In the genomic region with DNA sequence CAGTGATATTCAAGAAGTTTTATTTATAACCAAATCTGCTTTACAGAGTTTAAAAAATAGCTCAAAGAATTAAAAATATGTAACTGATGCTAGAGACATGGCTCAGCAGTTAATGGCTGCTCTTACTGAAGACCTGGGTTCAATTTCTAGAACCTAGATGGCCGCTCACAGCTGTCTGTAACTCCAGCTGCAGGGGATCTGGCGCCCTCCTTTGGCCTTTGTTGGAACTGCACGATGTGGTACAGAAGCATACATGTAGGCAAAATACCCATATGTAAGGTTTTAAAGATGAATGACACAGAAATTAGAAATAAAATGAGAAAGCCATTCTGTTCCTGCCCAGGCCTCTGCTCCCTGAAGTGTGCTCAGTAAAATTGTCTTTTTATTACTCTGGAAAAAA, we compare ENCODE assay signal across 8 mouse cellular contexts. TPM values are rescaled to one million over a fixed set of nuclear protein-coding genes. Genes with fewer than 3 reads are reported as not detected.
DNase-seq lines count a peak whose midpoint lies in the region; ATAC-seq and TF ChIP-seq lines count a peak whose summit lies in the region.

No protein-coding gene starts in this region.

- no peaks in the 10 kb centered on the region for H3K4me1 ChIP-seq in liver, postnatal 0 days (ENCODE audit: insufficient read depth)

- no peak overlapping the region for H3K27ac ChIP-seq in liver, postnatal 0 days (ENCODE audit: low read depth)

- DNase-seq in cerebellum, adult 11 months, result peak; percentile 12
- DNase-seq in adrenal gland, postnatal 25 days, result peak; percentile 67
- peak; percentile 63 for DNase-seq in forelimb bud, embryonic 11.5 days (ENCODE audit: low read depth, low spot score)
- peak; percentile 74 for DNase-seq in kidney, postnatal 10 days
- peak; percentile 87 for DNase-seq in liver, postnatal 0 days
- peak; percentile 62 for DNase-seq in right cerebral cortex, postnatal 4 days

- H3K79me3 ChIP-seq in C2C12 (ENCODE audit: low read depth), result no peaks in the 10 kb centered on the region

- H3ac ChIP-seq in C2C12 (ENCODE audit: control insufficient read depth, insufficient read length, low read depth), result no peak overlapping the region

- no peaks in the 10 kb centered on the region for H3K27me3 ChIP-seq in C2C12 (ENCODE audit: control insufficient read depth, insufficient read depth, insufficient read length)
- H3K27me3 ChIP-seq in liver, postnatal 0 days (ENCODE audit: insufficient read depth, low read length), result no peaks in the 10 kb centered on the region

- H3K79me2 ChIP-seq in C2C12 (ENCODE audit: control insufficient read depth, insufficient read depth), result no peaks in the 10 kb centered on the region

- peak; percentile 23 for TF ChIP-seq CTCF in C2C12 (IDR thresholded peaks at IDR 0.05; ENCODE audit: control insufficient read depth, insufficient read depth, insufficient read length)
- peak; percentile 90 for TF ChIP-seq CTCF in liver, postnatal 0 days (IDR thresholded peaks at IDR 0.05; ENCODE audit: low read depth)

- no peak overlapping the region for H3K9ac ChIP-seq in liver, postnatal 0 days (replicated peaks)

- H3K9me3 ChIP-seq in liver, postnatal 0 days (ENCODE audit: low read length), result no peaks in the 10 kb centered on the region

- no peak overlapping the region for H3K4me3 ChIP-seq in C2C12 (ENCODE audit: insufficient read depth, poor library complexity, severe bottlenecking)
- H3K4me3 ChIP-seq in liver, postnatal 0 days (ENCODE audit: low read depth, low read length), result no peak overlapping the region

- no peak overlapping the region for H3K4me2 ChIP-seq in liver, postnatal 0 days (ENCODE audit: low read depth, low read length)

- no peak for ATAC-seq in cerebellum, adult (ENCODE audit: insufficient number of reproducible peaks, low FRiP score, low TSS enrichment)
- peak; percentile 60 for ATAC-seq in liver, postnatal 0 days

- TF ChIP-seq EP300 in liver, postnatal 0 days (IDR thresholded peaks at IDR 0.05; ENCODE audit: low read depth), result no peak

- no peaks in the 10 kb centered on the region for H3K36me3 ChIP-seq in C2C12 (ENCODE audit: control insufficient read depth, insufficient read depth)
- no peaks in the 10 kb centered on the region; the same call in 1 of the 2 replicates for H3K36me3 ChIP-seq in liver, postnatal 0 days (replicated peaks; ENCODE audit: insufficient read depth, low read length)

- 3% methylated on average over 3 of the region's 3 CpGs for WGBS in liver, postnatal 0 days (ENCODE audit: insufficient replicate concordance)

TF ChIP-seq in C2C12, 6 proteins besides CTCF, POLR2A, EP300 and RAD21:
- TF ChIP-seq USF1 (IDR thresholded peaks at IDR 0.05; ENCODE audit: low read depth) (no peak), MYOG (IDR thresholded peaks at IDR 0.05; ENCODE audit: control insufficient read depth, extremely low read depth, insufficient read length) (no peak), FOSL1 (IDR thresholded peaks at IDR 0.05; ENCODE audit: insufficient read depth, low read length, poor library complexity, severe bottlenecking) (no peak), MYOD1 (IDR thresholded peaks at IDR 0.05; ENCODE audit: control insufficient read depth, insufficient read length, low read depth) (no peak), MAX (IDR thresholded peaks at IDR 0.05) (no peak)

RNA-seq across cellular contexts. Expression of gene Ero1lb, which starts 23.3 kb away (rescaled TPM):
- 1.3 TPM for polyA plus RNA-seq in C2C12 (2012; fragmentation: generic; extraction: Trizol)
- 16.1 and 22.9 TPM in 2 replicates for total RNA-seq in adrenal gland, postnatal 25 days (2021)
- polyA plus RNA-seq in liver, postnatal 0 days (2015; fragmentation: Nextera tagmentation; extraction: Ambion mirVana), result 5.6 and 6.8 TPM in 2 replicates

Comparison
In these comparisons a context has a peak if more than half of its experiments do, and no peak if none do; other contexts are left out.
1. DNase-seq: peak in every context shown above with its lines; median percentile 87 in liver, postnatal 0 days; 74 in kidney, postnatal 10 days; 67 in adrenal gland, postnatal 25 days; 63 in forelimb bud, embryonic 11.5 days; 62 in right cerebral cortex, postnatal 4 days; 12 in cerebellum, adult 11 months.